Comparison of ENCODE assay signal across 8 mouse cellular contexts in the genomic region with DNA sequence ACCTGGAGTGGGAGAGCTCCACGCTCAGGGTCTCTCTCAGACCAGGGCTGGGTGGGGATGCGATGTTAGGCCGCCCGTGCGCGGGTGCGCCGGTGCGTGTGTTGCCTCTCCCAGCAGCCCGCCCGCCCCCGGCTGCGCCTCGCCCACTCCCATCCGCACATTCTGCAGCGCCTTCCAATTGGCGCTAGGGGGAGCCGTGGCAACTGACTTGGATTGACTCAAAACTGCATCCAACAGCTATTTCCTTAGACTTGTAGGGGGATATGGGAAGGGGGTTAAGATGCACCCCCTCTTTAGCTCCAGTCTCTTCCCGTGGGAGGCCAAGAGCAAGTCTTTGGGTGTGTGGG. TPM values are rescaled to one million over a fixed set of nuclear protein-coding genes. Genes with fewer than 3 reads are reported as not detected.
DNase-seq lines count a peak whose midpoint lies in the region; ATAC-seq and TF ChIP-seq lines count a peak whose summit lies in the region.

No protein-coding gene starts in this region.

- peaks cover 68% of the 10 kb centered on the region for H3K4me1 ChIP-seq in embryonic facial prominence, embryonic 10.5 days
- H3K4me1 ChIP-seq in heart, embryonic 12.5 days (replicated peaks), result peaks cover 35% of the 10 kb centered on the region
- 0 out of 2 replicates have a peak, but pooled peaks cover 3% of the 10 kb centered on the region for H3K4me1 ChIP-seq in liver, adult 2 months (ENCODE audit: control insufficient read depth, insufficient read depth, low read length)
- H3K4me1 ChIP-seq in midbrain, postnatal 0 days (ENCODE audit: insufficient read depth, low read length), result peaks cover 21% of the 10 kb centered on the region; the same call in 1 of the 2 replicates
- peaks cover 30% of the 10 kb centered on the region for H3K4me1 ChIP-seq in stomach, embryonic 15.5 days

- peak overlapping the region; percentile 95 for H3K4me3 ChIP-seq in embryonic facial prominence, embryonic 10.5 days
- peak overlapping the region; percentile 53 for H3K4me3 ChIP-seq in heart, embryonic 12.5 days
- peak overlapping the region; percentile 47; the same call in 1 of the 2 replicates for H3K4me3 ChIP-seq in liver, adult 2 months (ENCODE audit: insufficient read depth, low read depth, low read length)
- peak overlapping the region; percentile 87 for H3K4me3 ChIP-seq in midbrain, postnatal 0 days (ENCODE audit: low read depth, low read length)
- H3K4me3 ChIP-seq in stomach, embryonic 15.5 days (replicated peaks), result peak overlapping the region; percentile 88

- peak overlapping the region; percentile 95 for H3K4me2 ChIP-seq in heart, embryonic 12.5 days
- peak overlapping the region; percentile 98 for H3K4me2 ChIP-seq in midbrain, postnatal 0 days (ENCODE audit: low read depth, low read length, poor library complexity, severe bottlenecking)
- H3K4me2 ChIP-seq in stomach, embryonic 15.5 days, result peak overlapping the region; percentile 89

- H3K9me3 ChIP-seq in embryonic facial prominence, embryonic 10.5 days, result no peaks in the 10 kb centered on the region
- H3K9me3 ChIP-seq in heart, embryonic 12.5 days (replicated peaks), result no peaks in the 10 kb centered on the region
- H3K9me3 ChIP-seq in midbrain, postnatal 0 days (ENCODE audit: low read length), result no peaks in the 10 kb centered on the region
- no peaks in the 10 kb centered on the region for H3K9me3 ChIP-seq in stomach, embryonic 15.5 days

- TF ChIP-seq POLR2A in liver, adult 2 months (IDR thresholded peaks at IDR 0.05; ENCODE audit: extremely low read depth, insufficient read depth, low read length), result no peak

- peak; percentile 78 for DNase-seq in 3134 (ENCODE audit: extremely low read depth, insufficient read length, low spot score)
- peak; percentile 92 for DNase-seq in embryonic facial prominence, embryonic 10.5 days (ENCODE audit: low spot score)
- peak; percentile 90 for DNase-seq in kidney, postnatal 10 days
- no peak for DNase-seq in liver, adult 2 months (ENCODE audit: extremely low read depth, low read depth, low spot score)
- DNase-seq in midbrain, postnatal 0 days (ENCODE audit: low spot score), result peak; percentile 93

- no peaks in the 10 kb centered on the region for H3K79me2 ChIP-seq in liver, adult 2 months (ENCODE audit: control insufficient read depth, insufficient read depth, low read length)

- WGBS in embryonic facial prominence, embryonic 10.5 days, result under 1% methylated on average over 19 of the region's 19 CpGs
- WGBS in heart, embryonic 12.5 days, result under 1% methylated on average over 19 of the region's 19 CpGs
- under 1% methylated on average over 19 of the region's 19 CpGs for WGBS in liver, adult 2 months
- 1% methylated on average over 19 of the region's 19 CpGs for WGBS in midbrain, postnatal 0 days
- 0% methylated on average over 19 of the region's 19 CpGs for WGBS in stomach, embryonic 15.5 days

- peak overlapping the region; percentile 99 for H3K27ac ChIP-seq in embryonic facial prominence, embryonic 10.5 days (replicated peaks)
- peak overlapping the region; percentile 92 for H3K27ac ChIP-seq in heart, embryonic 12.5 days (ENCODE audit: poor library complexity, severe bottlenecking)
- peak overlapping the region; percentile 57; the same call in 1 of the 2 replicates for H3K27ac ChIP-seq in liver, adult 2 months (replicated peaks; ENCODE audit: insufficient read depth, low read depth, low read length)
- peak overlapping the region; percentile 80 for H3K27ac ChIP-seq in midbrain, postnatal 0 days (ENCODE audit: low read depth, low read length)
- H3K27ac ChIP-seq in stomach, embryonic 15.5 days, result peak overlapping the region; percentile 97

- peaks cover 18% of the 10 kb centered on the region for H3K27me3 ChIP-seq in embryonic facial prominence, embryonic 10.5 days (replicated peaks; ENCODE audit: low read depth, poor library complexity, severe bottlenecking)
- 0 out of 2 replicates have a peak, but pooled peaks cover under 1% of the 10 kb centered on the region for H3K27me3 ChIP-seq in heart, embryonic 12.5 days (replicated peaks)
- peaks cover 14% of the 10 kb centered on the region for H3K27me3 ChIP-seq in liver, adult 2 months (ENCODE audit: control insufficient read depth, insufficient read depth, low read length)
- H3K27me3 ChIP-seq in midbrain, postnatal 0 days (ENCODE audit: insufficient read depth, low read length), result no peaks in the 10 kb centered on the region
- H3K27me3 ChIP-seq in stomach, embryonic 15.5 days (replicated peaks), result no peaks in the 10 kb centered on the region

- ATAC-seq in activated CD4-positive, CD25-positive, alpha-beta regulatory T cell, adult 4 months, result peak; percentile 53
- 0 out of 2 replicates have a peak, but pooled peaks have one; percentile 8 for ATAC-seq in heart, embryonic 12.5 days (ENCODE audit: insufficient number of reproducible peaks, low FRiP score)
- ATAC-seq in midbrain, postnatal 0 days (ENCODE audit: low FRiP score), result peak; percentile 45; the same call in 1 of the 2 replicates
- ATAC-seq in stomach, embryonic 15.5 days (ENCODE audit: insufficient read depth, low FRiP score, low read depth), result no peak

- TF ChIP-seq CTCF in liver, adult 2 months (IDR thresholded peaks at IDR 0.05; ENCODE audit: low read depth, low read length), result peak; percentile 80
- TF ChIP-seq CTCF in midbrain, postnatal 0 days (IDR thresholded peaks at IDR 0.05), result peak; percentile 89

- H3K36me3 ChIP-seq in embryonic facial prominence, embryonic 10.5 days (replicated peaks), result no peaks in the 10 kb centered on the region
- H3K36me3 ChIP-seq in heart, embryonic 12.5 days, result no peaks in the 10 kb centered on the region
- H3K36me3 ChIP-seq in liver, adult 2 months (ENCODE audit: control insufficient read depth, insufficient read depth, low read length), result no peaks in the 10 kb centered on the region
- H3K36me3 ChIP-seq in midbrain, postnatal 0 days (ENCODE audit: insufficient read depth, low read length), result no peaks in the 10 kb centered on the region
- H3K36me3 ChIP-seq in stomach, embryonic 15.5 days, result no peaks in the 10 kb centered on the region

- peak overlapping the region; percentile 83 for H3K9ac ChIP-seq in heart, embryonic 12.5 days
- H3K9ac ChIP-seq in liver, adult 2 months (ENCODE audit: low read depth, low read length), result peak overlapping the region; percentile 52
- peak overlapping the region; percentile 69 for H3K9ac ChIP-seq in midbrain, postnatal 0 days (replicated peaks; ENCODE audit: low read length, poor library complexity, severe bottlenecking)
- peak overlapping the region; percentile 63 for H3K9ac ChIP-seq in stomach, embryonic 15.5 days

RNA-seq across cellular contexts. Expression of a gene that starts 4.2 kb away (rescaled TPM):
- polyA plus RNA-seq in activated CD4-positive, CD25-positive, alpha-beta regulatory T cell, adult 4 months (2017; shearing (Covaris generic)), result under 1 TPM in 1 of 2 experiments, not detected in 1; 0.16 TPM
- polyA plus RNA-seq in embryonic facial prominence, embryonic 10.5 days (2016; fragmentation: Nextera tagmentation; extraction: Ambion mirVana), result 2.8 and 3.4 TPM in 2 replicates
- polyA plus RNA-seq in heart, embryonic 12.5 days (2016; fragmentation: Nextera tagmentation; extraction: Ambion mirVana), result 1.7 and 2.0 TPM in 2 replicates
- total RNA-seq in liver, adult 2 months (2014; rRNA removed), result 0.54 and 0.55 TPM in 2 replicates
- polyA plus RNA-seq in liver, adult 2 months (2012; rRNA removed), result 1.1 TPM in 2 replicates
- total RNA-seq in midbrain, postnatal 0 days (2014; rRNA removed), result 23.6 and 28.2 TPM in 2 replicates
- polyA plus RNA-seq in midbrain, postnatal 0 days (2015; fragmentation: Nextera tagmentation; extraction: Ambion mirVana), result 2.6 and 3.2 TPM in 2 replicates
- 3.2 and 3.3 TPM in 2 replicates for polyA plus RNA-seq in stomach, embryonic 15.5 days (2015; fragmentation: Nextera tagmentation; extraction: Ambion mirVana)

RNA-seq across cellular contexts. Expression of a gene that starts 53.9 kb away (rescaled TPM):
- polyA plus RNA-seq in activated CD4-positive, CD25-positive, alpha-beta regulatory T cell, adult 4 months (2017; shearing (Covaris generic)), result 10 to 100 TPM; 46.4 to 73.2 TPM
- 161 and 162 TPM in 2 replicates for polyA plus RNA-seq in embryonic facial prominence, embryonic 10.5 days (2016; fragmentation: Nextera tagmentation; extraction: Ambion mirVana)
- polyA plus RNA-seq in heart, embryonic 12.5 days (2016; fragmentation: Nextera tagmentation; extraction: Ambion mirVana), result 107 and 115 TPM in 2 replicates
- total RNA-seq in liver, adult 2 months (2014; rRNA removed), result 18.3 and 25.1 TPM in 2 replicates
- 48.9 and 54.3 TPM in 2 replicates for polyA plus RNA-seq in liver, adult 2 months (2012; rRNA removed)
- total RNA-seq in midbrain, postnatal 0 days (2014; rRNA removed), result 139 and 147 TPM in 2 replicates
- polyA plus RNA-seq in midbrain, postnatal 0 days (2015; fragmentation: Nextera tagmentation; extraction: Ambion mirVana), result 138 and 141 TPM in 2 replicates
- polyA plus RNA-seq in stomach, embryonic 15.5 days (2015; fragmentation: Nextera tagmentation; extraction: Ambion mirVana), result 128 and 137 TPM in 2 replicates

RNA-seq across cellular contexts. Expression of a gene that starts 54.2 kb away (rescaled TPM):
- 1 to 10 TPM; 2.9 to 3.5 TPM for polyA plus RNA-seq in activated CD4-positive, CD25-positive, alpha-beta regulatory T cell, adult 4 months (2017; shearing (Covaris generic))
- polyA plus RNA-seq in embryonic facial prominence, embryonic 10.5 days (2016; fragmentation: Nextera tagmentation; extraction: Ambion mirVana), result 19.9 and 20.3 TPM in 2 replicates
- 67.9 and 74.2 TPM in 2 replicates for polyA plus RNA-seq in heart, embryonic 12.5 days (2016; fragmentation: Nextera tagmentation; extraction: Ambion mirVana)
- 9.2 and 24.3 TPM in 2 replicates for total RNA-seq in liver, adult 2 months (2014; rRNA removed)
- polyA plus RNA-seq in liver, adult 2 months (2012; rRNA removed), result 65.2 and 92.6 TPM in 2 replicates
- 32.6 and 38.0 TPM in 2 replicates for total RNA-seq in midbrain, postnatal 0 days (2014; rRNA removed)
- polyA plus RNA-seq in midbrain, postnatal 0 days (2015; fragmentation: Nextera tagmentation; extraction: Ambion mirVana), result 24.9 and 27.4 TPM in 2 replicates
- polyA plus RNA-seq in stomach, embryonic 15.5 days (2015; fragmentation: Nextera tagmentation; extraction: Ambion mirVana), result 22.2 and 24.2 TPM in 2 replicates
